Mouse (Mus musculus) liver, embryonic 14.5 days (tissue): Measurements from ENCODE around the gene Reep6. TPM values are rescaled to one million over a fixed set of nuclear protein-coding genes. Genes with fewer than 3 reads are reported as not detected.

Experiments
- ATAC-seq: fragments of 200-750 bp; cut with Nextera tagmentation; 2 replicates; pipeline ENCODE4 v1.8.0; 2017; ENCODE audit warnings: moderate number of reproducible peaks, mild to moderate bottlenecking, moderate library complexity; ENCODE audit not compliant: insufficient read depth
- DNase-seq, 3 experiments: peaks; one replicate each; pipeline ENCODE4 v3.0.0-alpha.2; 2012 to 2013; ENCODE audit warnings: low read depth in 3 of 3, low spot score in 3 of 3
- H3K27ac ChIP-seq: fragments of 300-500 bp; sonication (generic); 2 replicates; pipeline ENCODE4 v1.5.1; 2014; ENCODE audit warnings: moderate library complexity, mild to moderate bottlenecking, control low read depth, inconsistent platforms
- H3K27me3 ChIP-seq: fragments of 300-500 bp; sonication (generic); 2 replicates; pipeline ENCODE4 v1.6.1; 2014; ENCODE audit warnings: mild to moderate bottlenecking, low read length, moderate library complexity; ENCODE audit not compliant: control insufficient read depth, insufficient read depth
- H3K36me3 ChIP-seq: fragments of 300-500 bp; sonication (generic); replicated peaks from 2 replicates; pipeline ENCODE4 v1.6.1; 2014; ENCODE audit warnings: low read depth; ENCODE audit not compliant: control insufficient read depth, insufficient read depth
- H3K4me1 ChIP-seq, 2 experiments: fragments of 200-500 bp in 1 of 2; fragments of 300-500 bp in 1 of 2; sonication (generic) in 1 of 2; replicated peaks; 2 replicates each; pipeline ENCODE4 v1.6.1; 2012 to 2014; ENCODE audit warnings: antibody characterized with exemption in 1 of 2, inconsistent platforms in 1 of 2, low read length in 1 of 2; ENCODE audit not compliant: control insufficient read depth in 2 of 2, insufficient read depth in 2 of 2
- H3K4me2 ChIP-seq: fragments of 300-500 bp; sonication (generic); 2 replicates; pipeline ENCODE4 v1.6.1; 2014; ENCODE audit warnings: low read depth, mild to moderate bottlenecking, control low read depth, moderate library complexity
- H3K4me3 ChIP-seq, 2 experiments: fragments of 200-500 bp in 1 of 2; fragments of 300-500 bp in 1 of 2; sonication (generic) in 1 of 2; 2 replicates each; pipeline ENCODE4 v1.5.1; 2012 to 2014; ENCODE audit warnings: low read depth in 2 of 2, low read length in 2 of 2, mild to moderate bottlenecking in 2 of 2, control low read depth in 1 of 2, inconsistent platforms in 1 of 2, moderate library complexity in 1 of 2; ENCODE audit not compliant: insufficient read depth in 1 of 2
- H3K9ac ChIP-seq: fragments of 300-500 bp; sonication (generic); replicated peaks from 2 replicates; pipeline ENCODE4 v1.6.1; 2014; ENCODE audit warnings: mild to moderate bottlenecking, control low read depth, moderate library complexity
- H3K9me3 ChIP-seq: fragments of 300-500 bp; sonication (generic); 2 replicates; pipeline ENCODE4 v1.6.1; 2016; ENCODE audit warnings: low read length, mixed read lengths; ENCODE audit not compliant: control insufficient read depth
- CTCF ChIP-seq: IDR thresholded peaks from 2 replicates; pipeline ENCODE4 v1.5.1; 2016; ENCODE audit warnings: antibody characterized with exemption, low read depth, control low read depth
- EP300 ChIP-seq: IDR thresholded peaks from 2 replicates; pipeline ENCODE4 v1.6.1; 2016; ENCODE audit warnings: antibody characterized with exemption, low read depth
- WGBS: fragments of 180-500 bp; shearing (Covaris S2); extraction: QIAGEN DNeasy Blood & Tissue Kit; methylation state at CpG from one replicate; pipeline ENCODE4 v1.1.7; 2014; ENCODE audit not compliant: insufficient replicate concordance; 5-methylcytosine and 5-hydroxymethylcytosine counted together
- polyA plus RNA-seq, 2 experiments: library from polyadenylated mRNA; depleted of rRNA in 1 of 2; stranded (reverse) in 1 of 2; unstranded in 1 of 2; fragments of >200 nt; fragmentation: Nextera tagmentation in 1 of 2; extraction: Ambion mirVana in 1 of 2; gene quantifications; 2 replicates each; pipeline versions ENCODE4 v1.2.1 to v1.2.3; 2012 to 2014

Gene Reep6
- polyA plus RNA-seq, 2 experiments: 23.6 to 55.3 TPM

- WGBS: 72% methylated on average over 12 of the region's 12 CpGs
- peaks cover 14% of the 10 kb centered on the region for H3K36me3 ChIP-seq
- no peak for TF ChIP-seq EP300
- no peak for TF ChIP-seq CTCF
- H3K9ac ChIP-seq: no peak overlapping the region
- no peak overlapping the region for H3K4me3 ChIP-seq
- no peak overlapping the region for H3K27ac ChIP-seq
- DNase-seq (no peak), ATAC-seq (no peak)
- H3K27me3 ChIP-seq: peaks cover 9% of the 10 kb centered on the region
- H3K4me2 ChIP-seq: no peak overlapping the region
- H3K4me1 ChIP-seq: peaks cover 29 to 31% of the 10 kb centered on the region in 2 experiments
- H3K9me3 ChIP-seq: no peaks in the 10 kb centered on the region
Measured at GRCm38 (mm10) chr10:80336263-80336662, 6.5 kb downstream of the Reep6 start.

DNA sequence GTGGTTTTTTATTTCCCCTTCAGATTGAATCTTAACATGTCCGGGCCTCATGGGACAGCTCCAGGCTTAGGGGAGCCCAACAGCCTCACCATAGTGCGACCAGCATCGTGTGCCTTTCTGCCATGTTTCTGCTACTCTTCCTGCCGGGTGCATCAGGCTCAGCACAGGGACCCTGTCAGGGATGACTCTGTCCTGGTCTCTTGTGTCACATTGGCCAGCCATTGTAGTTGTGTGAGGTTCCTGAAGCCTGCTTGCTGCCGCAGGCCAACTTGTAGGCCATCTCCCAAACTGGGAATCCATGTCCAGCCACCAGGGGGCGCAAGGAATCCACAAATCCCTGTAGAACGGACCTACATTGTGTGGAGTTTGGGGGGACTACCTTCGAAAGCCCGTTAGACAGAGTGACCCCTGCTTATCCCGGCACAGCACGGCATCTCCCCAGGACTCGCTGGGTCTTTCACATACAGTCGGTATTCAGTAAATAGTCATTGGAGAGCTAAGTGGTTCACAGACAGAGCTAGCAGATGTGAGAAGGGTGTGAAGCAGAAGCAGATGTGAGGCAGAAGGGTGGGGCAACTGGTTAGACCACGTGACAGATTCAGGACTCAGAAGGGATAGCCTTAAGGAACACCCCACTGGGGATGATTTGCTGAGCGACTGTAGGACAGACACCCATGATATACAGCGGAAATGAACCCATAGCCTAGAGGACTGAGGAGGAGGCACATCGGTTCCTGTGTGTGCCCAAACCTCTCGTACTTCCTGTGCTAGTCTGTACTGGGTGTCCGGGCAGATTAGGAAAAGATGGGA lies 10.4 kb downstream of the Reep6 start:
- DNase-seq: peak; percentile 73 to 82 (median 75)
- H3K4me1 ChIP-seq: peaks cover 32 to 34% of the 10 kb centered on the region in 2 experiments
- peaks cover 26% of the 10 kb centered on the region for H3K27me3 ChIP-seq
- H3K9me3 ChIP-seq: no peaks in the 10 kb centered on the region
- H3K4me2 ChIP-seq: peak overlapping the region; percentile 58
- no peak overlapping the region for H3K4me3 ChIP-seq
- ATAC-seq: peak; percentile 29; the same call in 1 of the 2 replicates
- no peak overlapping the region for H3K27ac ChIP-seq
- no peak for TF ChIP-seq EP300
- TF ChIP-seq CTCF: peak; percentile 99
- peaks cover 14% of the 10 kb centered on the region for H3K36me3 ChIP-seq
- H3K9ac ChIP-seq: no peak overlapping the region
- WGBS: 14% methylated on average over 19 of the region's 19 CpGs

DNA sequence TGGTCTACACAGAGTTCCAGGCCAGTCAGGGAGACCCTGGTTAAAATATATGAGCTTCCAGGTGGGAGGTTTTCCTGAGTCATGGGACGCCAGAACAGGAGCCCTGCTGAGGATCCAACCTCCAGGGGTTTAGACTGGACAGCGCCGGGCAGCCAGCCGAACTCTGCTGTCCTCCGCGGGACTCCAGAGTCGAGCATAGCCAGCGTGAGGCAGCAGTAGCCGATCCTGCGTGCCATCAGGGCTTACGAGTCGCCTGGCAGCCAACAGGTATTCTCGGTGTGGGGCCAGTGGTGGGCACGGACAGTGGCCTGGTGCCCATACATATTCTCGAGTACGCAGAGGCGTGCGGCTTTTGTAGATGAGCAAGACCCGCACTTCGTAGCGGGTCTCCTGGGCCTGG lies 11.3 kb downstream of the Reep6 start:
- DNase-seq (no peak), ATAC-seq (no peak)
- Histone ChIP-seq H3K36me3 (peaks cover 5% of the 10 kb centered on the region), H3K4me2 (no peak overlapping the region; the same call in none of the 2 replicates), H3K9me3 (no peaks in the 10 kb centered on the region), H3K4me3 (no peak overlapping the region), H3K27me3 (peaks cover 26% of the 10 kb centered on the region), H3K4me1 (peaks cover 39 to 42% of the 10 kb centered on the region in 2 experiments), H3K27ac (no peak overlapping the region), H3K9ac (no peak overlapping the region)
- TF ChIP-seq EP300: no peak
- no peak for TF ChIP-seq CTCF
- 35% methylated on average over 21 of the region's 21 CpGs for WGBS

DNA sequence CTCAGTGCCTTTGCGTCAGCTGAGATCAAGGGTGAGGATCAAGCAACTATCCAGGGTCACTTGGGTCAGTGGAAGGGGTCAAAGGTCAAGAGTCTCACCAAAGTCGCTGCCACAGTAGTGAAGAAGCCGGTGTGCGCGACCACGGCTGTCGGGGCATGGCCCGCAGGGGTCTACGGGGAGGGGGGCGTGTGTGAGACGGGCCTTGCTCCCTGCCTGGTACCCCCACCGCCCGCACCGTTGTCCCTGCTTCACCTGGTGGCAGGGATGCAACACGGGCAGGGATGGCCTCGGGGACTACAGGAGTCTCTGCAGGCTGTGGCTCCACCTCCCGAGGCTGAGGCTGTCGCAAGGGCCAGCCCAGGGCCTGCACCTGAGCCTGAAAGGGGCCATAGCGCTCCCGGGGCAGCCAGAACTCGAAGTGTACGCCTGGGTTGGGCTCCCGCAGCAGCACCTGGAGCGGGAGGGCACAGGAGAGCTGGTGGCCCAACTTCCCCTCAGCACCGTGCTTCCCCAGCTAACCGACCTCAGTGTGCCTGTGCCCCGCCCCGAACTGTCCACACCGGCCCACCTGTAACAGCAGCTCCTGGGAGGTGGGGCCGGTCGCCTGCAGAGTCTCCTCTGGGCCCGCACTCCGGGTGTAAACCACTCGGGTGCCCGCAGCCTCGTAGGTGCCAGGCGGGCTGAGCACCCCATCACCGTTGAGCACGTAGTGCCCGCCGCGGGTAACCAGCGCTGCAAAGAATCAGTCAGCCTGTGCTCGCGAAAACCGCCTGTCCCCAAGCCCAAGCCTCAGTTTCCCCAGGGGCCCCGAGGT lies 11.9 kb downstream of the Reep6 start:
- no peak overlapping the region for H3K9ac ChIP-seq
- 6% methylated on average over 47 of the region's 47 CpGs for WGBS
- H3K36me3 ChIP-seq: no peaks in the 10 kb centered on the region
- TF ChIP-seq CTCF (no peak), EP300 (no peak)
- peak overlapping the region in 1 of 2 experiments; percentile 49; a peak in 2 of 4 replicates for H3K4me3 ChIP-seq
- H3K27me3 ChIP-seq: peaks cover 26% of the 10 kb centered on the region
- no peaks in the 10 kb centered on the region for H3K9me3 ChIP-seq
- H3K4me1 ChIP-seq: peaks cover 39 to 42% of the 10 kb centered on the region in 2 experiments
- ATAC-seq (no peak), DNase-seq (no peak)
- H3K27ac ChIP-seq: no peak overlapping the region
- H3K4me2 ChIP-seq: peak overlapping the region; percentile 90

DNA sequence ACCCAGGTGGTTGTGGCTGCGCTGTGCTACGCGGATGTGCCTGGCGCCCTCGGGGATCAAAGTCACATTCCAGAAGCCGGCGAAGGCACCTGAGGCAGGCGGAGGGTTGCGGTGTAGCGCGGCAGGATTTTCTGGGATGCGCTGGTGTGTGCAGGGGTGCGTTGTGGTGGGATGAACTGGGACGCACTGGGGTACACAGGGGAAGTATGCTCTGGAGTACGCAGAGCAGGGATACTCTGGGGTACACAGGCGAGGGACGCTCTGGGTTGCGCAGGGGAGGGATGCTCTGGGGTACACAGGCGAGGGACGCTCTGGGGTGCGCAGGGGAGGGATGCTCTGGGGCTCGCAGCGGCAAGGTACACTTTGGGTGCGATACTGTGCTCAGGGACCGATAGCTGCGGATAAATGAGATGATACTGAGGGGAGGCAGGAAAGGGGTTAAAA lies 12.6 kb downstream of the Reep6 start:
- Histone ChIP-seq H3K36me3 (no peaks in the 10 kb centered on the region), H3K27me3 (peaks cover 29% of the 10 kb centered on the region), H3K27ac (no peak overlapping the region), H3K9me3 (no peaks in the 10 kb centered on the region), H3K4me1 (peaks cover 39 to 42% of the 10 kb centered on the region in 2 experiments), H3K4me3 (peak overlapping the region; percentile 30 to 49; a peak in 3 of 4 replicates), H3K9ac (peak overlapping the region; percentile 33), H3K4me2 (peak overlapping the region; percentile 90)
- 0 out of 2 replicates have a peak, but pooled peaks have one; percentile 13 for TF ChIP-seq CTCF
- no peak for TF ChIP-seq EP300
- ATAC-seq: no peak
- DNase-seq: no peak
- WGBS: 5% methylated on average over 26 of the region's 26 CpGs
